Mouse (Mus musculus) thymus, adult 2 months (tissue): Measurements from ENCODE around the gene Stam2. TPM values are rescaled to one million over a fixed set of nuclear protein-coding genes. Genes with fewer than 3 reads are reported as not detected.

ENCODE experiments used
- DNase-seq: peaks from one replicate; pipeline ENCODE4 v3.0.0; 2021
- H3K27ac ChIP-seq: fragments of 200-500 bp; 2 replicates; pipeline ENCODE4 v1.5.1; 2012; ENCODE audit warnings: low read length, control low read depth; ENCODE audit not compliant: control insufficient read depth, insufficient read depth
- H3K27me3 ChIP-seq: fragments of 200-500 bp; 2 replicates; pipeline ENCODE4 v1.6.1; 2012; ENCODE audit warnings: mild to moderate bottlenecking, low read length, moderate library complexity, mixed read lengths; ENCODE audit not compliant: control insufficient read depth, insufficient read depth
- H3K36me3 ChIP-seq: fragments of 200-500 bp; 2 replicates; pipeline ENCODE4 v1.6.1; 2012; ENCODE audit warnings: mild to moderate bottlenecking, low read length, moderate library complexity; ENCODE audit not compliant: control insufficient read depth, insufficient read depth
- H3K4me1 ChIP-seq: fragments of 200-500 bp; replicated peaks from 2 replicates; pipeline ENCODE4 v1.6.1; 2012; ENCODE audit warnings: low read length; ENCODE audit not compliant: control insufficient read depth, insufficient read depth
- H3K4me3 ChIP-seq: fragments of 200-500 bp; 2 replicates; pipeline ENCODE4 v1.5.1; 2012; ENCODE audit warnings: mild to moderate bottlenecking, low read length, control low read depth, moderate library complexity; ENCODE audit not compliant: control insufficient read depth, insufficient read depth
- CTCF ChIP-seq: fragments of 200-500 bp; IDR thresholded peaks from 2 replicates; pipeline ENCODE4 v1.5.1; 2012; ENCODE audit warnings: mild to moderate bottlenecking, control low read depth, low read length, moderate library complexity, borderline replicate concordance; ENCODE audit not compliant: control insufficient read depth, poor library complexity, insufficient read depth; ENCODE audit errors: extremely low read depth
- POLR2A ChIP-seq: fragments of 200-500 bp; IDR thresholded peaks from 2 replicates; pipeline ENCODE4 v1.6.1; 2012; ENCODE audit warnings: mild to moderate bottlenecking, low read length, control low read depth, moderate library complexity; ENCODE audit not compliant: control insufficient read depth, poor library complexity, insufficient read depth; ENCODE audit errors: extremely low read depth
- WGBS: fragments of 180-500 bp; shearing (Covaris S2); methylation state at CpG from one replicate; pipeline ENCODE4 v1.1.7; 2018; 5-methylcytosine and 5-hydroxymethylcytosine counted together
- polyA plus RNA-seq: library from polyadenylated mRNA; depleted of rRNA; stranded (reverse); fragments of >200 nt; gene quantifications from 2 replicates; pipeline ENCODE4 v1.2.3, GENCODE M21; 2012

Gene Stam2
- polyA plus RNA-seq, 1 experiment = 10.2 TPM

- no peak overlapping the region for H3K27ac ChIP-seq
- TF ChIP-seq POLR2A = no peak
- no peak for TF ChIP-seq CTCF
- H3K27me3 ChIP-seq = no peaks in the 10 kb centered on the region
- 77% methylated on average over 5 of the region's 5 CpGs for WGBS
- DNase-seq = no peak
- H3K36me3 ChIP-seq = no peaks in the 10 kb centered on the region
- no peaks in the 10 kb centered on the region for H3K4me1 ChIP-seq
- no peak overlapping the region for H3K4me3 ChIP-seq
Measured at GRCm38 (mm10) chr2:52772774-52773393, 30.8 kb upstream of the Stam2 start.

- Histone ChIP-seq H3K27ac (no peak overlapping the region), H3K4me1 (no peaks in the 10 kb centered on the region; the same call in 1 of the 2 replicates), H3K4me3 (no peak overlapping the region), H3K36me3 (no peaks in the 10 kb centered on the region), H3K27me3 (no peaks in the 10 kb centered on the region)
- no peak for DNase-seq
- 88% methylated on average over 6 of the region's 6 CpGs for WGBS
- TF ChIP-seq POLR2A (no peak), CTCF (no peak)
Measured at GRCm38 (mm10) chr2:52765130-52765529, 23.0 kb upstream of the Stam2 start.

- 93% methylated on average over 14 of the region's 14 CpGs for WGBS
- H3K27ac ChIP-seq = no peak overlapping the region
- H3K4me1 ChIP-seq = no peaks in the 10 kb centered on the region; the same call in 1 of the 2 replicates
- H3K36me3 ChIP-seq = no peaks in the 10 kb centered on the region
- no peak overlapping the region for H3K4me3 ChIP-seq
- TF ChIP-seq CTCF = no peak
- no peak for TF ChIP-seq POLR2A
- no peak for DNase-seq
- H3K27me3 ChIP-seq = no peaks in the 10 kb centered on the region
Measured at GRCm38 (mm10) chr2:52763891-52764290, 21.8 kb upstream of the Stam2 start.

- WGBS = 5% methylated on average over 12 of the region's 12 CpGs
- TF ChIP-seq POLR2A = no peak
- TF ChIP-seq CTCF = peak; percentile 72; the same call in 1 of the 2 replicates
- DNase-seq = peak; percentile 84
- Histone ChIP-seq H3K4me3 (no peak overlapping the region), H3K36me3 (no peaks in the 10 kb centered on the region), H3K27ac (no peak overlapping the region), H3K4me1 (no peaks in the 10 kb centered on the region; the same call in 1 of the 2 replicates), H3K27me3 (no peaks in the 10 kb centered on the region)
Measured at GRCm38 (mm10) chr2:52763040-52763736, 21.1 kb upstream of the Stam2 start.

- Histone ChIP-seq H3K4me1 (no peaks in the 10 kb centered on the region; the same call in 1 of the 2 replicates), H3K27me3 (no peaks in the 10 kb centered on the region), H3K27ac (no peak overlapping the region), H3K4me3 (no peak overlapping the region), H3K36me3 (no peaks in the 10 kb centered on the region)
- 10% methylated on average over 7 of the region's 7 CpGs for WGBS
- DNase-seq = no peak
- no peak for TF ChIP-seq CTCF
- TF ChIP-seq POLR2A = no peak
Measured at GRCm38 (mm10) chr2:52762529-52762928, 20.4 kb upstream of the Stam2 start.

- H3K4me3 ChIP-seq = no peak overlapping the region
- H3K36me3 ChIP-seq = no peaks in the 10 kb centered on the region
- H3K27ac ChIP-seq = no peak overlapping the region
- WGBS = 29% methylated on average over 10 of the region's 10 CpGs
- H3K4me1 ChIP-seq = no peaks in the 10 kb centered on the region; the same call in 1 of the 2 replicates
- no peaks in the 10 kb centered on the region for H3K27me3 ChIP-seq
- DNase-seq = peak; percentile 51
- TF ChIP-seq CTCF (peak; percentile 57; the same call in 1 of the 2 replicates), POLR2A (no peak)
Measured at GRCm38 (mm10) chr2:52758627-52759026, 16.5 kb upstream of the Stam2 start.

- no peaks in the 10 kb centered on the region for H3K27me3 ChIP-seq
- DNase-seq = no peak
- no peaks in the 10 kb centered on the region for H3K36me3 ChIP-seq
- no peaks in the 10 kb centered on the region for H3K4me1 ChIP-seq
- H3K27ac ChIP-seq = no peak overlapping the region
- no peak overlapping the region for H3K4me3 ChIP-seq
- WGBS = 12% methylated on average over 3 of the region's 3 CpGs
- TF ChIP-seq CTCF (no peak), POLR2A (no peak)
Measured at GRCm38 (mm10) chr2:52756691-52757090, 14.6 kb upstream of the Stam2 start.
